Mouse (Mus musculus) testis, adult 2 months (tissue): ENCODE results near the gene Cyp2c69.

Source experiments
- CTCF ChIP-seq: fragments of 200-500 bp; IDR thresholded peaks from 2 replicates; pipeline ENCODE4 v1.5.1; 2012; ENCODE audit warnings: low read depth, mild to moderate bottlenecking, inconsistent platforms, low read length, moderate library complexity; ENCODE audit not compliant: control insufficient read depth, insufficient read depth, insufficient replicate concordance
- POLR2A ChIP-seq: fragments of 200-500 bp; IDR thresholded peaks from 2 replicates; pipeline ENCODE4 v1.6.1; 2012; ENCODE audit warnings: low read depth, mild to moderate bottlenecking, inconsistent platforms, low read length, moderate library complexity; ENCODE audit not compliant: control insufficient read depth

- TF ChIP-seq CTCF (no peak), POLR2A (no peak)
These were observed 43.4 kb upstream of the Cyp2c69 start for GRCm38 (mm10) chr19:39930032-39930431.
